Mouse (Mus musculus): ENCODE measurements at regions not wholly inside any gene's neighbourhood (a gene's known extent, or its start where the extent isn't known, plus 50 kb on each side); places are given as distances from the start of the nearest gene placed in this dataset.

- Histone ChIP-seq H3K27ac (ENCODE audit: low read length) (no peak overlapping the region), H3K27me3 (ENCODE audit: control insufficient read depth, insufficient read depth, low read depth, low read length) (no peaks in the 10 kb centered on the region), H3K4me1 (ENCODE audit: control insufficient read depth, low read depth, low read length) (no peaks in the 10 kb centered on the region), H3K4me3 (ENCODE audit: low read depth, low read length) (no peak overlapping the region), H3K36me3 (ENCODE audit: control insufficient read depth, insufficient read depth) (no peaks in the 10 kb centered on the region), H3K9me3 (replicated peaks; ENCODE audit: control insufficient read depth, low read length) (no peaks in the 10 kb centered on the region), H3K9ac (ENCODE audit: low read depth, low read length) (no peak overlapping the region), H3K4me2 (ENCODE audit: low read depth, low read length) (no peak overlapping the region)
- 46% methylated on average over 6 of the region's 6 CpGs for WGBS (ENCODE audit: insufficient replicate concordance)
- no peak for ATAC-seq (ENCODE audit: low read depth)
Measured at GRCm38 (mm10) chr7:124647131-124647530, 664.5 kb downstream of the Hs3st4 start.

- no peak overlapping the region for H3K9ac ChIP-seq (ENCODE audit: low read depth, low read length)
- H3K27ac ChIP-seq (ENCODE audit: low read length), result no peak overlapping the region
- no peaks in the 10 kb centered on the region; the same call in 1 of the 2 replicates for H3K9me3 ChIP-seq (replicated peaks; ENCODE audit: control insufficient read depth, low read length)
- no peak overlapping the region for H3K4me3 ChIP-seq (ENCODE audit: low read depth, low read length)
- no peaks in the 10 kb centered on the region for H3K27me3 ChIP-seq (ENCODE audit: control insufficient read depth, insufficient read depth, low read depth, low read length)
- WGBS (ENCODE audit: insufficient replicate concordance), result 36% methylated on average over 12 of the region's 12 CpGs
- no peaks in the 10 kb centered on the region for H3K36me3 ChIP-seq (ENCODE audit: control insufficient read depth, insufficient read depth)
- H3K4me2 ChIP-seq (ENCODE audit: low read depth, low read length), result no peak overlapping the region
- no peak for ATAC-seq (ENCODE audit: low read depth)
- H3K4me1 ChIP-seq (ENCODE audit: control insufficient read depth, low read depth, low read length), result no peaks in the 10 kb centered on the region
Measured at GRCm38 (mm10) chr7:124667180-124667968, 684.7 kb downstream of the Hs3st4 start.

GRCm38 (mm10) chr7:124668058-124668457 lies 685.4 kb downstream of the Hs3st4 start:
- no peaks in the 10 kb centered on the region for H3K27me3 ChIP-seq (ENCODE audit: control insufficient read depth, insufficient read depth, low read depth, low read length)
- WGBS (ENCODE audit: insufficient replicate concordance), result 61% methylated on average over 4 of the region's 4 CpGs
- H3K4me2 ChIP-seq (ENCODE audit: low read depth, low read length), result no peak overlapping the region
- H3K9ac ChIP-seq (ENCODE audit: low read depth, low read length), result no peak overlapping the region
- no peak overlapping the region for H3K4me3 ChIP-seq (ENCODE audit: low read depth, low read length)
- ATAC-seq (ENCODE audit: low read depth), result no peak
- no peaks in the 10 kb centered on the region; the same call in 1 of the 2 replicates for H3K9me3 ChIP-seq (replicated peaks; ENCODE audit: control insufficient read depth, low read length)
- H3K36me3 ChIP-seq (ENCODE audit: control insufficient read depth, insufficient read depth), result no peaks in the 10 kb centered on the region
- no peak overlapping the region for H3K27ac ChIP-seq (ENCODE audit: low read length)
- H3K4me1 ChIP-seq (ENCODE audit: control insufficient read depth, low read depth, low read length), result no peaks in the 10 kb centered on the region

- ATAC-seq (ENCODE audit: low read depth), result no peak
- H3K9ac ChIP-seq (ENCODE audit: low read depth, low read length), result no peak overlapping the region
- no peak overlapping the region for H3K4me2 ChIP-seq (ENCODE audit: low read depth, low read length)
- H3K4me3 ChIP-seq (ENCODE audit: low read depth, low read length), result no peak overlapping the region
- no peak overlapping the region for H3K27ac ChIP-seq (ENCODE audit: low read length)
- H3K36me3 ChIP-seq (ENCODE audit: control insufficient read depth, insufficient read depth), result no peaks in the 10 kb centered on the region
- H3K4me1 ChIP-seq (ENCODE audit: control insufficient read depth, low read depth, low read length), result no peaks in the 10 kb centered on the region
- H3K27me3 ChIP-seq (ENCODE audit: control insufficient read depth, insufficient read depth, low read depth, low read length), result no peaks in the 10 kb centered on the region
- no peaks in the 10 kb centered on the region; the same call in 1 of the 2 replicates for H3K9me3 ChIP-seq (replicated peaks; ENCODE audit: control insufficient read depth, low read length)
- WGBS (ENCODE audit: insufficient replicate concordance), result 49% methylated on average over 4 of the region's 4 CpGs
Measured at GRCm38 (mm10) chr7:124670477-124670876, 687.8 kb downstream of the Hs3st4 start.

GRCm38 (mm10) chr7:124671117-124671516 lies 688.4 kb downstream of the Hs3st4 start:
- H3K27ac ChIP-seq (ENCODE audit: low read length), result no peak overlapping the region
- H3K36me3 ChIP-seq (ENCODE audit: control insufficient read depth, insufficient read depth), result no peaks in the 10 kb centered on the region
- H3K9me3 ChIP-seq (replicated peaks; ENCODE audit: control insufficient read depth, low read length), result no peaks in the 10 kb centered on the region; the same call in 1 of the 2 replicates
- no peak overlapping the region for H3K9ac ChIP-seq (ENCODE audit: low read depth, low read length)
- H3K4me3 ChIP-seq (ENCODE audit: low read depth, low read length), result no peak overlapping the region
- no peak overlapping the region for H3K4me2 ChIP-seq (ENCODE audit: low read depth, low read length)
- no peaks in the 10 kb centered on the region for H3K4me1 ChIP-seq (ENCODE audit: control insufficient read depth, low read depth, low read length)
- no peaks in the 10 kb centered on the region for H3K27me3 ChIP-seq (ENCODE audit: control insufficient read depth, insufficient read depth, low read depth, low read length)
- no peak for ATAC-seq (ENCODE audit: low read depth)

- 20% methylated on average over 3 of the region's 3 CpGs for WGBS (ENCODE audit: insufficient replicate concordance)
- H3K36me3 ChIP-seq (ENCODE audit: control insufficient read depth, insufficient read depth), result no peaks in the 10 kb centered on the region
- H3K27ac ChIP-seq (ENCODE audit: low read length), result no peak overlapping the region
- ATAC-seq (ENCODE audit: low read depth), result no peak
- H3K4me3 ChIP-seq (ENCODE audit: low read depth, low read length), result no peak overlapping the region
- H3K4me2 ChIP-seq (ENCODE audit: low read depth, low read length), result no peak overlapping the region
- H3K4me1 ChIP-seq (ENCODE audit: control insufficient read depth, low read depth, low read length), result no peaks in the 10 kb centered on the region
- H3K9me3 ChIP-seq (replicated peaks; ENCODE audit: control insufficient read depth, low read length), result no peaks in the 10 kb centered on the region; the same call in 1 of the 2 replicates
- no peak overlapping the region for H3K9ac ChIP-seq (ENCODE audit: low read depth, low read length)
- H3K27me3 ChIP-seq (ENCODE audit: control insufficient read depth, insufficient read depth, low read depth, low read length), result no peaks in the 10 kb centered on the region
Measured at GRCm38 (mm10) chr7:124676854-124677515, 694.3 kb downstream of the Hs3st4 start.

- H3K27me3 ChIP-seq (ENCODE audit: control insufficient read depth, insufficient read depth, low read depth, low read length), result no peaks in the 10 kb centered on the region
- H3K36me3 ChIP-seq (ENCODE audit: control insufficient read depth, insufficient read depth), result no peaks in the 10 kb centered on the region
- ATAC-seq (ENCODE audit: low read depth), result no peak
- H3K9me3 ChIP-seq (replicated peaks; ENCODE audit: control insufficient read depth, low read length), result no peaks in the 10 kb centered on the region
- no peak overlapping the region for H3K9ac ChIP-seq (ENCODE audit: low read depth, low read length)
- H3K27ac ChIP-seq (ENCODE audit: low read length), result no peak overlapping the region
- H3K4me1 ChIP-seq (ENCODE audit: control insufficient read depth, low read depth, low read length), result no peaks in the 10 kb centered on the region
- H3K4me3 ChIP-seq (ENCODE audit: low read depth, low read length), result no peak overlapping the region
- no peak overlapping the region for H3K4me2 ChIP-seq (ENCODE audit: low read depth, low read length)
Measured at GRCm38 (mm10) chr7:124680561-124680960, 697.9 kb downstream of the Hs3st4 start.

GRCm38 (mm10) chr7:124681212-124681611 lies 698.5 kb downstream of the Hs3st4 start:
- H3K27ac ChIP-seq (ENCODE audit: low read length), result no peak overlapping the region
- H3K36me3 ChIP-seq (ENCODE audit: control insufficient read depth, insufficient read depth), result no peaks in the 10 kb centered on the region
- H3K9ac ChIP-seq (ENCODE audit: low read depth, low read length), result no peak overlapping the region
- no peak overlapping the region for H3K4me3 ChIP-seq (ENCODE audit: low read depth, low read length)
- no peaks in the 10 kb centered on the region for H3K27me3 ChIP-seq (ENCODE audit: control insufficient read depth, insufficient read depth, low read depth, low read length)
- H3K9me3 ChIP-seq (replicated peaks; ENCODE audit: control insufficient read depth, low read length), result no peaks in the 10 kb centered on the region
- no peak for ATAC-seq (ENCODE audit: low read depth)
- 63% methylated on average over 10 of the region's 10 CpGs for WGBS (ENCODE audit: insufficient replicate concordance)
- H3K4me1 ChIP-seq (ENCODE audit: control insufficient read depth, low read depth, low read length), result no peaks in the 10 kb centered on the region
- H3K4me2 ChIP-seq (ENCODE audit: low read depth, low read length), result no peak overlapping the region

- no peak overlapping the region for H3K27ac ChIP-seq (ENCODE audit: low read length)
Measured at GRCm38 (mm10) chr7:124681820-124682219, 699.2 kb downstream of the Hs3st4 start.

More at GRCm38 (mm10) chr7:124681820-124682219, 699.2 kb downstream of the Hs3st4 start:
- WGBS (ENCODE audit: insufficient replicate concordance), result 54% methylated on average over 2 of the region's 2 CpGs
- H3K9ac ChIP-seq (ENCODE audit: low read depth, low read length), result no peak overlapping the region
- H3K4me3 ChIP-seq (ENCODE audit: low read depth, low read length), result no peak overlapping the region
- no peaks in the 10 kb centered on the region for H3K36me3 ChIP-seq (ENCODE audit: control insufficient read depth, insufficient read depth)
- H3K9me3 ChIP-seq (replicated peaks; ENCODE audit: control insufficient read depth, low read length), result no peaks in the 10 kb centered on the region
- no peak overlapping the region for H3K4me2 ChIP-seq (ENCODE audit: low read depth, low read length)
- H3K4me1 ChIP-seq (ENCODE audit: control insufficient read depth, low read depth, low read length), result no peaks in the 10 kb centered on the region
- no peak for ATAC-seq (ENCODE audit: low read depth)
- no peaks in the 10 kb centered on the region for H3K27me3 ChIP-seq (ENCODE audit: control insufficient read depth, insufficient read depth, low read depth, low read length)

All from liver, embryonic 16.5 days (tissue).